Mouse (Mus musculus): ENCODE measurements around the gene Proser2.
"Not testable (repeated sequence)": the region's sequence is repeated elsewhere in the genome, so short reads cannot be mapped to it uniquely, and the experiment has no call there.

The Proser2 gene

GRCm38 (mm10) chr2:6133871-6134270 is 3.9 kb upstream of the Proser2 start:
- DNase-seq (ENCODE audit: low read depth in 1 of 2, low spot score in 2 of 2): no peak

DNA sequence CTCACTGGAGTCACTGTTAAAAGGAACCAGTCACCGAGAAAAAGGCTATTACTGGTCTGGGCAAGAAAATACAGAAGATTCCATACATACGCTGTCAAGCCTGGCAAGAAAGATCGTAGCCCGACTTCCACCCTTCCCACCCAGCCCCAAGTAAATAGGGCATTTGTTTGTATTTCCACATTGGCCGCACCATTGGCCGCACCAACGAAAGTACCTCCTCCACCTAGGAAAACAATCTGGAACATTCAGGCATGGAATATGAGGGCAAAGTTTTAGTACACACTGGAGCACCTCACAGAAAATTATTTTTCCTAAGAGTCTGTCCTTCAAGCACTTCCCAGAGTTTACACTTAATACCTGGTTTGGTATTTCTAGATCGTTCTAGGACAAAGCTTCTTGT is 1.1 kb downstream of the Proser2 start:
- no peak for DNase-seq (ENCODE audit: low read depth in 1 of 2, low spot score in 2 of 2)

DNA sequence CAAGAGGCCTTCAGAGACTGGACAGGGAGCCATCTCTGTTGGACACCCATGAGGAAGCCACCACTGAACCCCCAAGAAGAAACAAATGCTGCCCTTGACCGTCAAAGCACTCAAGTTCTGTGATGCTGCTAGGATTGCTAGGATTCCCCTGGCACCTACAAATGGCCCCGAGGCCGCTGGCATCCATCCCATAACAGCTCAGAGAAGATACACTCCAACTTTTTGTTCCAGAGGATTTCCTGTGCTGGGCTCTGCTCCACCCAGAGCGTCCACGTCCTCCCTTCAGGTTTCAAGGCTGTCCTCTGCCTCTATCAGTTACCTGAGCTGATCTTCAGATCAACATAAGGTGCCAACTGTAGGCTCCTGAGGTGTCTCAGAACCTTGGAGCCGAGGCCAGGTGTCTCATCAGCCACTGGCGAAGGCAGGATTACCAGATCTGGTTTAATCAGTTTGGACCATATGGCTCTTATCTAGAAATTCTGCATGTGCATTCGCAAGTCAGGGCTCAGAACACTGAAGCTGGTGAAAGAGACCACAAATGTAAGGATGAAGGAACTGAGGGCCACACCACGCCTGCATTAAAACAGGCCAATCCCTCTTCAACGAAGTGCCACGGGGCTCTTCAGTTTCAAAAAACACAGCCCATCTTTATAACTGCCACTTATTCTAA is 1.7 kb downstream of the Proser2 start:
- DNase-seq (ENCODE audit: low read depth in 1 of 2, low spot score in 2 of 2): no peak

DNA sequence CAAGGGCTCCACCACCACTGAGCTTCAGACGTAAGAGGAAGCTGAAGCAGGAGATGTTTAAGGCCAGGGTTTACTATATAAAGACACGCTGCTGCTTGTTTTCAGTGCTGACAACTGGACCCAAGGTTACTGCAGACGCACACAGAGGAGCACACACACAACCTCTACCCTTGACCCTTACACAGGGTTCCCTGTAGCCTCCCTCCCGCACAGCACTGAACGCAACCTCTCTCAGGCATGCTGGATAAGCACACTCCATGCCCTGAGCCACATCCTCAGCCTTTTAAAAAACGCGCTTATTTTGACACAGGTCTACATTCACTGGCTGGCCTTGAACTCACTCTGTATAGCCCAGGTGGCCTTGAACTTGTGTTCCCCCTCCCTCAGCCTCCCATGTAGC is 7.0 kb downstream of the Proser2 start:
- no peak for DNase-seq (ENCODE audit: low read depth in 1 of 2, low spot score in 2 of 2)

DNA sequence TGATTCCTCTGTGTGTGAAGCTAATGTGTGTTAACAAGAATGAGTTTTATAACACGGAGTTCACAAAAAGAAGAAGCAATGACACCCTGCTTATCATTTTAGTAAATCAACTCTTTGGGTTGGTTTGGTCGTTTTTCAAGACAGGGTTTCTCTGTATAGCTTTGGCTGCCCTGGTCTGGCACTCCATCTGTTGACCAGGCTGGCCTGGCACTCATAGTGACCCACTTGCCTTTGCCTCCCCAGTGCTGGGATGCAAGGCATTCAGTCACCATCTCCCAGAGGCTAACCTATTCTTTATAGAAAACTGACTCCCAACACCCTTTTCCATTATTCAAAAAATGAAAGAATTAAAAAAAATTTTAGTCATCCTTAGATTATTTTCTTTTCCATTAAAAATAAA is 8.9 kb downstream of the Proser2 start:
- no peak for DNase-seq (ENCODE audit: low read depth in 1 of 2, low spot score in 2 of 2)

- no peak for DNase-seq (ENCODE audit: low read depth in 1 of 2, low spot score in 2 of 2)
Observed at GRCm38 (mm10) chr2:6118246-6118645, 11.8 kb downstream of the Proser2 start.

DNA sequence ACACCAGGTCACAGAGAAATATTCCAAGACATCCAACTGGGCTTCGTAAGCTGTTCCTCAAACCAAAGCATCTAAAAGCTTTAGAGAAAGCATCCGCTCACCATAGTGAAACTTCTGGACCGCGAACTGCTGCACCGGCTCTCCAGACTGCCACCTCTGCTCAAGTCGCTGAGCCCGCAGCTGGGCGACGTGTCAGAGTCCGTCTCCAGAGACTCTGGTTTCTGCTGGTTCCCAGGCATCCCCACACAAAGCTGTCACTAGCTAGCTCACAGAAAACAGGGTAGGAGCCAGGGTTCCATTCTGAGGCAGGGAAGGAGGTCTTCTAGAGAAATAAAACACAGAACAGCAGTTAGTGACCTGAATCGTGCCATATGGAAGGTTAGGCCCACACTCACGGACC is 16.2 kb downstream of the Proser2 start:
- no peak for DNase-seq (ENCODE audit: low read depth in 1 of 2, low spot score in 2 of 2)

- no peak for DNase-seq (ENCODE audit: low read depth in 1 of 2, low spot score in 2 of 2)
Observed at GRCm38 (mm10) chr2:6112619-6113018, 17.4 kb downstream of the Proser2 start.

GRCm38 (mm10) chr2:6105437-6105836 is 24.6 kb downstream of the Proser2 start:
- no peak for DNase-seq (ENCODE audit: low read depth in 1 of 2, low spot score in 2 of 2)

DNA sequence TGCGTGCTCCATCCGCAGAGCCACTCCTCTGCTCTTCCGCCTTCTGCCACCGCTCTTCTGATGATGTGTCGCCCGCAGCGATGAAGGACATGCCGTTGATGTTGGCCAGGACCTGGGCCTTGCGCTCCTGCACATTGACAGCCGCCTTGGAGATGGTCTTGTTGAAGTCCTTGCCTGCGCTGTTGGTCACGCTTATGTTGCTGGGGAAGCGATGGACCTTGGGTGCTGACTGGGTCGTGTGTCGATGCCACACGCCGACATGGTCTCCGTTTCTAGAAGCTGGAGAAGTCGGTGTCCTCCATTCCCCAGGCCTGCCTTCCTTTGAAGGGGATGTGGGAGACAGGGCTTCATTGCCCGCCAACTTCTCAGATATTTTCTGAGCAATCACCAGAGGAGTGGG is 29.3 kb downstream of the Proser2 start:
- DNase-seq (ENCODE audit: low read depth in 1 of 2, low spot score in 2 of 2): no peak

DNA sequence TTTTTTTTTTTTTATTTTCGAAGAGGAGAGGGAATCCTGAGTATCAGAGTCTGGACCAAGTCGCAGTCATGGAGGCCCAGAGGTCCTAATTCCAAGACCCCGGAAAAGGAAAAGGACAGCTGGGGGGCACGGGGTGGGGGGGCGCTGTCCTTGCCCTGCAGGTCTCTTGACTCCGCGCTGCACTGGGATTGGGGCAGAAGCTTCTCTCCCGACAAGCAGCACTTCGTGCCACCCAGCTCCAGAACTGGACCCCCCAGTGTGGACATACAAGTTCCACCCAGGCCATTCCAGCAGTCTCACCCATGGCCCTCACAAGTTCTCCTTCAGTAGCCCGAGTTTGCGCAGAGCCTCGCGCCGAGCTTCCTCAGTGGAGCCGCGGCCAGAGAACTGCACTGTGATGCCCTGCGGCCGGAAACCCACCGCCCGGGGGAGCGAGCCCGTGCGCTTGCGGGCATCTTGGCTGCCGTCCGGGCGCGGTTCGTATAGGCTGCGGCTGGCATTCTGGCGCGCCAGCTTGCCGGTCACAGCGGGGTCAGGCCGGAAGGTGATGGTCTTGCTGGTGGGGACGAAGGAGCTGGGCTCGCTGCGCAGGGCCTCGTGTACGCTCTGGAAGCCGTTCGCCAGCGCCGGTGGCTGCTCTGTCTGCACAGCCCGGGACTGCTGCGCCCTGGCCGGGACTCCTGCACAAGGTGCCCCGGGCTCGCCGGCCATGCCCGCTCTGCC is 29.8 kb downstream of the Proser2 start:
- DNase-seq (ENCODE audit: low read depth in 1 of 2, low spot score in 2 of 2): no peak

DNA sequence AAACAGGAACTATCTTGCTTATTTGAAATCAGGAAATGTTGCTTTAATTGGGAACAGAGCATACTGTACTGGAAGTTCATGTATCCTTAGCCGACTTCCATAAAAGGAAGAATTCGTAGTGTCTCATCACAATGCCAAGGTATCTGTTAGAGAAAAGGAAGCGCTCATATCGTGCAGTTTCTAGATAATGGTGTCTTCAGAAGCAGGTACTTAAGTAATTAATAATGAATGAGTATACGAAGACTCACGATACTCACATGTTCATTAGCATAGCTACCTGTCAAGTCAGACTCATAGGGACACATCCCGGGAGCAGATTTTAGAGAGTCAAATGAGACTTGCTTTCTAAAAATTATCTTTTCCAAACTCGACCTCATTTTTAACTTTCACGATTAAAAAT is 30.6 kb downstream of the Proser2 start:
- no peak for DNase-seq (ENCODE audit: low read depth in 1 of 2, low spot score in 2 of 2)

DNA sequence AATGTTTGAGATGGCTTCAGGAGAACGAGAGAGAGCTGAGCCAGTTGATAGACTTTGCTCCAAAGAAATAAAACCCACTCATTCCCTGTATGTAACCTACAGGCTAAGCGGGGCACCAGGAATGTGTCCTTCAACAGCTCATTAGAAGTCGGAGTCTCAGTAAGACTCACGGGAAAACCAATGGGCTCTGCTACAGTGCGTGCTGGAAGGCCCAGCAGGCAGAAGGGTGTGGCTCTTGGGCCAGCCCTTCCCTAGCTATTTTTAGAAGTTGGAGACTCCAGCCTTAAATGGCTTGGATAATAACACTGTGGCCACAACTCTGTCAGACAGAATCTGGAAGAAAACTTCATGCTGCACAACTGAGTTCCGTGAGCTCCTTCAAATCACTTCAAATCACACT is 31.1 kb downstream of the Proser2 start:
- DNase-seq (ENCODE audit: low read depth in 1 of 2, low spot score in 2 of 2): no peak

GRCm38 (mm10) chr2:6097113-6097716 is 32.8 kb downstream of the Proser2 start:
- no peak for DNase-seq (ENCODE audit: low read depth in 1 of 2, low spot score in 2 of 2)

- not testable (repeated sequence) for DNase-seq (ENCODE audit: low read depth in 1 of 2, low spot score in 2 of 2)
Observed at GRCm38 (mm10) chr2:6089941-6090340, 40.1 kb downstream of the Proser2 start.

GRCm38 (mm10) chr2:6087151-6087550 is 42.9 kb downstream of the Proser2 start:
- DNase-seq (ENCODE audit: low read depth in 1 of 2, low spot score in 2 of 2): no peak

GRCm38 (mm10) chr2:6085622-6086530 is 44.1 kb downstream of the Proser2 start:
- no peak for DNase-seq (ENCODE audit: low read depth in 1 of 2, low spot score in 2 of 2)

DNA sequence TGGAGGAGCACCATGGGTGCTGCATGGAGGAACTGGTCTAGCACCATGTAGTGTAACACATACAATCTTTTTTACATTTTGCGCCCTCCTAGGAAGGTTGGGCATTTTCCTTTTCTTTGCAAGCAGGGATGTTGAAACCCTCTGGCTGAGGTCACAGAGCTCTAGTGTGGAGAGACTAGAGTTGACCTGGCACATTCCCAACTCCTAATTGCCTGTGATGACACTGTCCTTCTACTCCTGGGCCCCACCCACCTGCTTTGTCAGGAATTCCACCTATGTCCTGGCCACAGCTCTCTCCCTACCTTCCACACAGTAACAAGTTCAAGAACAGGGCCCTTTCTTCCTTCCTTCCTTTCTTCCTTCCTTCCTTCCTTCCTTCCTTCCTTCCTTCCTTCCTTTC is 46.3 kb downstream of the Proser2 start:
- no peak for DNase-seq (ENCODE audit: low read depth in 1 of 2, low spot score in 2 of 2)

DNA sequence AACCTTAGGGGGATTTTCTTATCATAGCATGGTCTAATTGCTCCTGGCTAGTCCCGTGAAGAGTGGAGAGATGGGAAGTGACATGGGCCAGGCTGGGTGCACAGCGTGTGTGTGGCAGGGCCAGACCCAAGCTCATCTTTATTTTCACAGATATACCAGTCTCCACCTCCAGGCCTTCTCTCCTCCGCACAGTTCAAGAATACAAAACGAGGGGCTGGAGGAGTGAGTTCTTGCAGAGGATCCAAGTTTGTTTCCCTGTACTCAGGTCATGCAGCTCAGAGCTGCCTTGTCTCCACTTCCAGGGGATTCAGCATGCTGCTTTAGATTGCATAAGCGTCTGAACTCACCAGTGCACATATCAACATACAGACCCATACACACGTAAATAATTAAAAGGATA is 47.4 kb downstream of the Proser2 start:
- DNase-seq (ENCODE audit: low read depth in 1 of 2, low spot score in 2 of 2): no peak

DNA sequence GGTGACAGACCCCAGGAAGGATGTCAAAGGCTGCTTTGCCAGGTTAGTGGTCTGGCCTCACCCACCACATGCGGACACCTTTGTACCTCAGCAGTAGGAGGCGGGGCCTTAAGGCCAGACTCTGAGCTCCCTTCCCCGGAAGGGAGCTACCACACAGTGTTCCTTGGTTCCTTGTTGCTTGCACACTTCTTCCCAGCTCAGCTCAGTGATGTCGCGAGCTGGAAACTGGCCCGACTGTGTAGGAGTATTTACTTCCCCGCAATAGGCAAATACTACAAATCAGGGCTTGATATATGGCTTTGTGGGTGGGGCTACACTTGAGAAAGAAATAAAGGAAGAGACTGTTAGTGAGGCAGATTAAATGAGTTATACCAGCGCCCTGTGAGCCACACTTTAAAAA is 48.9 kb downstream of the Proser2 start:
- DNase-seq (ENCODE audit: low read depth in 1 of 2, low spot score in 2 of 2): no peak

- no peak for DNase-seq (ENCODE audit: low read depth in 1 of 2, low spot score in 2 of 2)
Observed at GRCm38 (mm10) chr2:6080037-6080436, 50.0 kb downstream of the Proser2 start.

DNA sequence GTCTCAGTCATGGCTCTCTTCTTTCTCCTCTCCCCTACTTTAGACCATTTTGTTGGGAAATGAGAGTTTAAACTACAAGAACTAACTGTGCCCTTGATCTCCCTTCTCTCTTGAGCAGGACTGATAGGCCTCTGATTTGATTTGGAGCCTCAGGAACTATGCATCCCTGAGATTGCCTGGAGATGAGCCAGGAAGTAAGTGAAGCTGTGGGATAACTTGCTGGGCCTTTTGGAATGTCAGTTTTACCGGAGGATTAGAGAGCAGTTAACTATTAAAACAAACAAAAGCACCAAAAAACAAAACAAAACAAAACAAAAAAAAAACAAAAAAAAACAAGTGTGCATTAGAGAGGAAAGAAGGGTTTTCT is 54.5 kb downstream of the Proser2 start:
- DNase-seq (ENCODE audit: low read depth in 1 of 2, low spot score in 2 of 2): no peak
